Mouse (Mus musculus) right cerebral cortex, postnatal 36 days (tissue): ENCODE measurements around the gene Rfx2.

Experiments
- DNase-seq, 2 experiments: peaks; one replicate each; pipeline ENCODE4 v3.0.0; 2022; ENCODE audit warnings: low spot score in 2 of 2, mixed read lengths in 1 of 2

Rfx2 gene

GRCm38 (mm10) chr17:56833381-56833780, 2.6 kb upstream of the Rfx2 start:
- no peak for DNase-seq

GRCm38 (mm10) chr17:56832918-56833317, 2.1 kb upstream of the Rfx2 start:
- DNase-seq: no peak

- DNase-seq: peak; percentile 96 to 97
Observed at GRCm38 (mm10) chr17:56831111-56831816, 451 bp upstream of the Rfx2 start.

DNA sequence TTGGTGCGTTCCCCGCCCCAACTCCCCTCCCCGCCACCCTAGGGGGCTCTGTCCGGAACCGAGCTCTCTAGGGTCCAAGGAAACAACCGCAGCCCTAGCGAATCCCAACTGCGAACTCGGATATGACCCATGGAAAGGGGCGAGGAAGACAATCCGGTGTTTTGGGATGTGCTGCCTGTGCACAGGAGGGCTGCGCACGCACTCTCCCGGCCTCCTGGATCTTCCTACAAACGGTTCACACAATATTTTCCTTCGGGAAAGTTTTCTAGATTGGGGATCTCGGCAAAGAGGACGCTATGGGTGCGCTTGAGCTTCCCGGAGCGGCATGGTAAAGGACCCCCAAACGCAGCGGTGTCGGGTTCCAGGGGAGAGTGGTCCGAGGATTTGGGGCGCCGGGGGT, 1.0 kb downstream of the Rfx2 start:
- no peak for DNase-seq

GRCm38 (mm10) chr17:56829171-56829570, 1.6 kb downstream of the Rfx2 start:
- DNase-seq: no peak

GRCm38 (mm10) chr17:56826718-56827117, 4.1 kb downstream of the Rfx2 start:
- no peak for DNase-seq

- DNase-seq: no peak
Observed at GRCm38 (mm10) chr17:56823352-56823751, 7.5 kb downstream of the Rfx2 start.

- DNase-seq: no peak
Observed at GRCm38 (mm10) chr17:56822380-56822779, 8.4 kb downstream of the Rfx2 start.

- DNase-seq: no peak
Observed at GRCm38 (mm10) chr17:56819694-56820111, 11.1 kb downstream of the Rfx2 start.

DNA sequence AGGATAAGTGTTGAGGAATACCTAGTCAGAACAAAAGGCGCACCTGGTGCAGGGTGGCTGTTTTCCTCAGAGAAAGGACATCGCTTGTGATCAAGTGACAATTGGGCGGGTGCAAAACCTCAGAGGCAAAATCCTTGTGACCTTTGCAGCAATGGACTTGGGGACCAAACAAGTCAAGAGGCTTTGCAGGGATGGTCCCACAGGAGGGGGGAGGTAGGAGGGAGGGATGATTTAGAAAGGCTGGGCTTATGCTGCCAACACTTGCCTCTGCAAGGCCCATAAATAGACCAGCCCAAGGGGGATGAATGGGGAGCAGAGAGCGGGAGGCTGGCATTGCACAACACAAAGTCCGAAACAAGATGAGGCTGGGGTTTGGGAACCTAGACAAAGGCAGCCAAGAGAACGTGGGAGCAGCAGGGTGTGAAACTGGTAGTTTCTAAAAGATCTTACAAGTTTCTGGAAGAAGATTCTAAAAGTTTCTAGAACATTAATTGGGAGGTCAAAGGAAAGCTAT, 11.7 kb downstream of the Rfx2 start:
- DNase-seq: no peak

- no peak for DNase-seq
Observed at GRCm38 (mm10) chr17:56818067-56818636, 12.7 kb downstream of the Rfx2 start.

GRCm38 (mm10) chr17:56815057-56815345, 15.8 kb downstream of the Rfx2 start:
- no peak for DNase-seq

- DNase-seq: peak; percentile 76 to 78
Observed at GRCm38 (mm10) chr17:56814316-56815056, 16.3 kb downstream of the Rfx2 start.

DNA sequence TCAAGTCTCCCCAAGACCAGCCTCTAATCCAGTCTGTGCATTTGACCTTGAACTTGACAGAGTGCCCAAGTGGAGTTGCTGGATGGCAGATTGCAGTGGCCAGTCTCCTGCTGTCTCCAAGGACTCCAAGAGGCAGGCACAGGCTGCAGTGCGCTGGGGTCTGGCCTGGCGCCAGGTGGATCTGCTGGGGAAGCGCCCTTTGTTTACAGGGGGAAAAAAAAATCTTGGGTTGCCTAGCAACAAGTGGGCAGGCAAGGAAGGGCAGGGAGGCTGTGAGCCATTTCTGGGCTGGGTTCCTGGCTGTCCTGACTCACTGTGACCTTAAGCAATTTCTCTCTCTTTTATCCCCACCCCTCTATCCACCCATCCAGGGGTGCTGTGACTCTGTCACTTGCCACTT, 20.6 kb downstream of the Rfx2 start:
- DNase-seq: peak; percentile 39 to 67

DNA sequence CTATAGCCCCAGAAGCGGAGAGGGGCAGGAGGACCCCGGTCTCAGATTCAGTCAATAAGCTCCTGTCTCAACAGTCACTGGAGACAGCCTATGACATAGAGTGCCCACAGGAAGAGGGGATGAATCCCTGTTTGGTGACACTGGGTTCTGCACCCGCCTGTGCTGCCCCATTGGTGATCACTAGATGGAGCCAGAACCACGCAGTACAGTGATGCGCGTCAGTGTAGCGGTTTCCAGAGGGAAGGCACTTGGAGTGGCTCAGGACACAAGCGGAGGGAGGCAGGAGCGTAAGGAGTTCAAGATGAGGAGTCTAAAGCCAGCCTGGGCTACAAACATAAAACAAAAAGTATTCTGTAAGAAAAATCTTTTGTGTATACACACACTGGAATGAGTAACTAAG, 22.3 kb downstream of the Rfx2 start:
- peak; percentile 57 to 67 for DNase-seq

GRCm38 (mm10) chr17:56805784-56806183, 25.0 kb downstream of the Rfx2 start:
- DNase-seq: no peak

DNA sequence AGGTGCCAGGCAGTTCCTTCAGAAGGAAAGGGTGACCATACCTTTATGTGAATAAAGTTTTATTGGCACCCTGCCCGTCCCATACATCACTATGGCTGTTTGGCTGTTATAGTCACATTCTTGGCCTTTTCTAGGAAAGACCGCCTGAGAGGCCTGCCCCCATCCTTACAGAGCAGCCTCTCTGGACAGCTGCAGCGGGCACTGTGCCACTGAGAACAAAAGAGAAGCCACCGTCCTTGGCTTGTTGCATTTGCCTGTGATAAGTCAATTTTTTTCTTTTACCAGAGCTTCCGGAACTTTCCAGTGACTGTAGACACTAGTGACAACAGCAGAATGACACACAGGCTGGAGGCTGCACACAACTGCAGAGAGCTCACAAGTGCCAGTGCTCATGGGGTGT, 25.9 kb downstream of the Rfx2 start:
- DNase-seq: no peak

GRCm38 (mm10) chr17:56802065-56802464, 28.7 kb downstream of the Rfx2 start:
- no peak for DNase-seq

GRCm38 (mm10) chr17:56799276-56799675, 31.5 kb downstream of the Rfx2 start:
- no peak for DNase-seq

- no peak for DNase-seq
Observed at GRCm38 (mm10) chr17:56793614-56794319, 37.0 kb downstream of the Rfx2 start.

- DNase-seq: no peak
Observed at GRCm38 (mm10) chr17:56792588-56792987, 38.2 kb downstream of the Rfx2 start.

DNA sequence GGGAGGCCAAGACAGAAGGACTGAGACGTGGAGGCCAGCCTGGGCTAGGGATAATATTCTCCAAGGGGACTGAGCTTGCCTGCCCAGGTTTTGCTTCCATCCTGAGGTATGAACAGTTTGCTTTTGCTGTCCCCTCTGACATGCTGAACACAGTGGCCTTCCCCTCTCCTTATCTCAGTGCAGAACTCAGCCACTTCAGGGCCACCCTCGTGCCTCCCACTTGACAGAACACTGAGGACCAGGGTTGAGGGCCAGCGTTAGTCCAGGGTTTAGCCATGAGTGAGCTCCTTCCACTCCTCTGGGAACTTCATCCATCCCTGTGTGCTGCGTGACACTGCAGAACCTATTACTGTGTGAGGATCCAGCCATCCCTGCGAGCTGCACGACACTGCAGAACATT, 41.5 kb downstream of the Rfx2 start:
- DNase-seq: no peak
